Mouse (Mus musculus): ENCODE measurements around the gene Wipi1.

GRCm38 (mm10) chr11:109622518-109623037 lies 10.8 kb upstream of the Wipi1 start:
- TF ChIP-seq CTCF (IDR thresholded peaks at IDR 0.05; ENCODE audit: low read depth) (0 out of 2 replicates have a peak, but pooled peaks have one; percentile 1), EP300 (IDR thresholded peaks at IDR 0.05; ENCODE audit: low read depth) (peak; percentile 91)
